Mouse (Mus musculus): ENCODE measurements around the gene Grm1. TPM values are rescaled to one million over a fixed set of nuclear protein-coding genes. Genes with fewer than 3 reads are reported as not detected.

The Grm1 gene
- polyA plus RNA-seq (2012; ENCODE audit: low replicate concordance): 0.94 and 1.6 TPM in 2 replicates

GRCm38 (mm10) chr10:11081611-11082398 lies at the start of gene Grm1:
Gene Grm1 (minus strand): TSS chr10:11082356.

GRCm38 (mm10) chr10:10681048-10681447 lies 401.1 kb downstream of the Grm1 start, which contains the start of gene Gm10944:
Gene Gm10944 (plus strand): TSS chr10:10681348.

Other genes starting within 250 kb of the Grm1 start
- 3.4 and 5.1 TPM in 2 replicates for gene Shprh, start 67.1 kb upstream of the Grm1 start, polyA plus RNA-seq (2012; ENCODE audit: low replicate concordance)
- 0.80 and 1.6 TPM in 2 replicates for gene Fbxo30, start 199.0 kb upstream of the Grm1 start, polyA plus RNA-seq (2012; ENCODE audit: low replicate concordance)